Comparison of ENCODE assay signal across 11 mouse cellular contexts in genomic region chr2:25197191-25197590, GRCm38 (mm10). TPM values are rescaled to one million over a fixed set of nuclear protein-coding genes. Genes with fewer than 3 reads are reported as not detected.
DNase-seq lines count a peak whose midpoint lies in the region; ATAC-seq and TF ChIP-seq lines count a peak whose summit lies in the region.
"Had no signal": no experiment of that assay in that cellular context is flagged by ENCODE, and none has a peak within 500 bp of the region (broad histone marks: within the 10 kb centered on the region; RNA-seq: fewer than 3 reads in every experiment).

No protein-coding gene starts in this region.

- H3K27ac ChIP-seq in kidney, embryonic 14.5 days (ENCODE audit: low read depth, low read length): peak overlapping the region; percentile 83
- peak overlapping the region; percentile 96 for H3K27ac ChIP-seq in MEL (ENCODE audit: control insufficient read depth, low read depth, low read length)
- peak overlapping the region; percentile 82 for H3K27ac ChIP-seq in heart, postnatal 0 days (ENCODE audit: low read depth)
- H3K27ac ChIP-seq in lung, embryonic 16.5 days (ENCODE audit: low read length): peak overlapping the region; percentile 87

- no peak for TF ChIP-seq EP300 in MEL (IDR thresholded peaks at IDR 0.05; ENCODE audit: low read depth in 1 of 2, low read length in 2 of 2)
- no peak for TF ChIP-seq EP300 in heart, postnatal 0 days (IDR thresholded peaks at IDR 0.05; ENCODE audit: low read depth)

- H3K4me3 ChIP-seq in kidney, embryonic 14.5 days (ENCODE audit: low read length): no peak overlapping the region
- peak overlapping the region; percentile 51 to 72 for H3K4me3 ChIP-seq in MEL (ENCODE audit: control insufficient read depth in 1 of 2, insufficient read depth in 1 of 2, low read depth in 2 of 2, low read length in 2 of 2)
- no peak overlapping the region for H3K4me3 ChIP-seq in heart, postnatal 0 days (ENCODE audit: low read depth, low read length)
- no peak overlapping the region; the same call in 1 of the 2 replicates for H3K4me3 ChIP-seq in lung, embryonic 16.5 days (ENCODE audit: low read length)

- peaks cover 21% of the 10 kb centered on the region for H3K79me2 ChIP-seq in MEL (ENCODE audit: control insufficient read depth, insufficient read depth, low read length, poor library complexity)

- 26% methylated on average over 2 of the region's 2 CpGs for WGBS in kidney, embryonic 14.5 days
- WGBS in heart, postnatal 0 days: 13% methylated on average over 2 of the region's 2 CpGs
- WGBS in lung, embryonic 16.5 days: 18% methylated on average over 2 of the region's 2 CpGs

- intact Hi-C loops in gastrocnemius, postnatal 14 days (cut with DNase I; ENCODE audit: low total_unique reads): loop anchor here (10.0 kb wide), 1 partner anchor 48 kb away; the partner anchor contains the start of genes AL732309.1, Cysrt1 and Rnf208

- H3K4me2 ChIP-seq in kidney, embryonic 14.5 days (replicated peaks; ENCODE audit: low read depth, low read length): peak overlapping the region; percentile 56
- H3K4me2 ChIP-seq in heart, postnatal 0 days (ENCODE audit: low read depth, low read length): peak overlapping the region; percentile 63; the same call in 1 of the 2 replicates
- H3K4me2 ChIP-seq in lung, embryonic 16.5 days (ENCODE audit: low read depth, low read length): peak overlapping the region; percentile 65

- H3K9me3 ChIP-seq in kidney, embryonic 14.5 days (ENCODE audit: control insufficient read depth, low read length): no peaks in the 10 kb centered on the region
- H3K9me3 ChIP-seq in MEL (replicated peaks; ENCODE audit: insufficient read depth, low read length): no peaks in the 10 kb centered on the region
- H3K9me3 ChIP-seq in heart, postnatal 0 days (replicated peaks; ENCODE audit: control insufficient read depth, low read length): no peaks in the 10 kb centered on the region
- no peaks in the 10 kb centered on the region for H3K9me3 ChIP-seq in lung, embryonic 16.5 days (ENCODE audit: control insufficient read depth, low read length)

- TF ChIP-seq RAD21 in MEL (IDR thresholded peaks at IDR 0.05; ENCODE audit: low read depth, low read length): no peak

- no peak overlapping the region for H3K9ac ChIP-seq in kidney, embryonic 14.5 days (ENCODE audit: low read depth, low read length)
- peak overlapping the region; percentile 84 for H3K9ac ChIP-seq in MEL (ENCODE audit: control insufficient read depth, low read depth, low read length, poor library complexity, severe bottlenecking)
- 0 out of 2 replicates have a peak overlapping the region, but pooled peaks have one; percentile 22 for H3K9ac ChIP-seq in heart, postnatal 0 days (replicated peaks; ENCODE audit: low read depth, low read length)
- H3K9ac ChIP-seq in lung, embryonic 16.5 days (ENCODE audit: low read length): no peak overlapping the region

- TF ChIP-seq CTCF in MEL (IDR thresholded peaks at IDR 0.05 in 2 of 3, conservative IDR thresholded peaks at IDR 0.05 in 1 of 3; ENCODE audit: control insufficient read depth in 1 of 3, insufficient read depth in 1 of 3, low read depth in 2 of 3, low read length in 3 of 3, poor library complexity in 1 of 3, severe bottlenecking in 1 of 3): no peak
- no peak for TF ChIP-seq CTCF in heart, postnatal 0 days (IDR thresholded peaks at IDR 0.05; ENCODE audit: low read depth)

- H3K4me1 ChIP-seq in kidney, embryonic 14.5 days (ENCODE audit: control insufficient read depth, insufficient read depth, low read length): peaks cover 4% of the 10 kb centered on the region; the same call in 1 of the 2 replicates
- H3K4me1 ChIP-seq in MEL (ENCODE audit: control insufficient read depth in 1 of 2, insufficient read depth in 2 of 2, low read length in 2 of 2): peaks cover 6 to 32% of the 10 kb centered on the region in 2 experiments
- no peaks in the 10 kb centered on the region for H3K4me1 ChIP-seq in heart, postnatal 0 days (ENCODE audit: control insufficient read depth, insufficient read depth)
- peaks cover 22% of the 10 kb centered on the region for H3K4me1 ChIP-seq in lung, embryonic 16.5 days (replicated peaks; ENCODE audit: control insufficient read depth, insufficient read depth, low read length)

- peaks cover 39% of the 10 kb centered on the region for H3K36me3 ChIP-seq in kidney, embryonic 14.5 days (ENCODE audit: control insufficient read depth, insufficient read depth, low read length)
- peaks cover 2 to 17% of the 10 kb centered on the region in 2 experiments; a peak in 2 of 4 replicates for H3K36me3 ChIP-seq in MEL (ENCODE audit: control insufficient read depth in 1 of 2, insufficient read depth in 2 of 2, low read length in 2 of 2)
- H3K36me3 ChIP-seq in heart, postnatal 0 days (replicated peaks; ENCODE audit: control insufficient read depth, insufficient read depth, low read length): peaks cover 33% of the 10 kb centered on the region
- peaks cover 19% of the 10 kb centered on the region for H3K36me3 ChIP-seq in lung, embryonic 16.5 days (ENCODE audit: control insufficient read depth, insufficient read depth, low read length)

- ATAC-seq in kidney, embryonic 14.5 days (ENCODE audit: low FRiP score, low TSS enrichment): no peak
- no peak for ATAC-seq in heart, postnatal 0 days (ENCODE audit: insufficient read depth, low read depth)
- ATAC-seq in lung, embryonic 16.5 days (ENCODE audit: low read depth): no peak

- DNase-seq in kidney, adult 9 months: no peak
- DNase-seq in MEL (ENCODE audit: low read depth, low spot score): peak; percentile 48
- no peak for DNase-seq in heart, postnatal 0 days (ENCODE audit: low spot score)
- no peak for DNase-seq in gastrocnemius, postnatal 14 days
- no peak for DNase-seq in gastrocnemius, adult 8-10 months (ENCODE audit: low spot score in 2 of 2)
- no peak for DNase-seq in c-Kit-positive CD71-positive TER-119-positive erythroid progenitor cells, embryonic 14.5 days (ENCODE audit: low spot score)
- DNase-seq: cerebellum, adult 9-10 months had no signal

- no peaks in the 10 kb centered on the region for H3K27me3 ChIP-seq in kidney, embryonic 14.5 days (ENCODE audit: control insufficient read depth, insufficient read depth, low read length)
- no peaks in the 10 kb centered on the region for H3K27me3 ChIP-seq in MEL (ENCODE audit: control insufficient read depth in 1 of 2, insufficient read depth in 2 of 2, low read length in 2 of 2)
- H3K27me3 ChIP-seq in heart, postnatal 0 days (ENCODE audit: control insufficient read depth, insufficient read depth, low read length): peaks cover 5% of the 10 kb centered on the region; the same call in 1 of the 2 replicates
- H3K27me3 ChIP-seq in lung, embryonic 16.5 days (ENCODE audit: control insufficient read depth, insufficient read depth, low read depth, low read length): peaks cover 4% of the 10 kb centered on the region; the same call in 1 of the 2 replicates
- H3K27me3 ChIP-seq: Patski had no signal

- TF ChIP-seq POLR2A in MEL (IDR thresholded peaks at IDR 0.05; ENCODE audit: control insufficient read depth in 1 of 2, insufficient read depth in 1 of 2, low read depth in 1 of 2, low read length in 2 of 2, poor library complexity in 1 of 2): 0 out of 4 replicates have a peak, but pooled peaks of 1 of the 2 experiments have one; percentile 17

RNA-seq across cellular contexts. Expression of gene Tor4a, which starts 0.5 kb away (rescaled TPM):
- 6.8 and 11.3 TPM in 2 replicates for polyA plus RNA-seq in kidney, embryonic 14.5 days (2014; fragmentation: Nextera tagmentation; extraction: Ambion mirVana)
- total RNA-seq in MEL (2012; rRNA removed): 7.6 and 9.1 TPM in 2 replicates
- 10 to 100 TPM in 1 of 2 experiments, not detected in 1; 13.7 TPM for polyA plus RNA-seq in MEL (2012; ENCODE audit: insufficient read depth in 1 of 2, insufficient read length in 2 of 2, low read depth in 1 of 2, low replicate concordance in 2 of 2, missing spikeins in 1 of 2)
- total RNA-seq in heart, postnatal 0 days (2014; rRNA removed; ENCODE audit: low replicate concordance): 4.9 and 8.6 TPM in 2 replicates
- 4.4 and 5.2 TPM in 2 replicates for polyA plus RNA-seq in heart, postnatal 0 days (2015; fragmentation: Nextera tagmentation; extraction: Ambion mirVana)
- 10.0 and 12.5 TPM in 2 replicates for polyA plus RNA-seq in lung, embryonic 16.5 days (2015; fragmentation: Nextera tagmentation; extraction: Ambion mirVana)
- 1 to 10 TPM; 1.9 TPM for total RNA-seq in gastrocnemius, postnatal 14 days (2021)
- under 1 TPM; 0.48 to 0.92 (median 0.76) TPM for total RNA-seq in gastrocnemius, adult 8-10 months (2022)

RNA-seq across cellular contexts. Expression of gene Nelfb, which starts 14.1 kb away (rescaled TPM):
- polyA plus RNA-seq in kidney, embryonic 14.5 days (2014; fragmentation: Nextera tagmentation; extraction: Ambion mirVana): 72.7 and 101 TPM in 2 replicates
- total RNA-seq in MEL (2012; rRNA removed): 62.9 and 63.1 TPM in 2 replicates
- 10 to 100 TPM in 1 of 2 experiments, not detected in 1; 83.5 TPM for polyA plus RNA-seq in MEL (2012; ENCODE audit: insufficient read depth in 1 of 2, insufficient read length in 2 of 2, low read depth in 1 of 2, low replicate concordance in 2 of 2, missing spikeins in 1 of 2)
- 49.0 and 63.7 TPM in 2 replicates for total RNA-seq in heart, postnatal 0 days (2014; rRNA removed; ENCODE audit: low replicate concordance)
- 38.4 and 41.9 TPM in 2 replicates for polyA plus RNA-seq in heart, postnatal 0 days (2015; fragmentation: Nextera tagmentation; extraction: Ambion mirVana)
- polyA plus RNA-seq in lung, embryonic 16.5 days (2015; fragmentation: Nextera tagmentation; extraction: Ambion mirVana): 112 and 113 TPM in 2 replicates
- 10 to 100 TPM; 24.1 to 26.1 TPM for total RNA-seq in gastrocnemius, postnatal 14 days (2021)
- 10 to 100 TPM; 20.8 to 28.3 (median 22.6) TPM for total RNA-seq in gastrocnemius, adult 8-10 months (2022)

RNA-seq across cellular contexts. Expression of gene Nrarp, which starts 16.6 kb away (rescaled TPM):
- 8.7 and 21.0 TPM in 2 replicates for polyA plus RNA-seq in kidney, embryonic 14.5 days (2014; fragmentation: Nextera tagmentation; extraction: Ambion mirVana)
- 6.3 and 6.5 TPM in 2 replicates for total RNA-seq in MEL (2012; rRNA removed)
- 10 to 100 TPM in 1 of 2 experiments, not detected in 1; 12.3 TPM for polyA plus RNA-seq in MEL (2012; ENCODE audit: insufficient read depth in 1 of 2, insufficient read length in 2 of 2, low read depth in 1 of 2, low replicate concordance in 2 of 2, missing spikeins in 1 of 2)
- 34.1 and 38.1 TPM in 2 replicates for total RNA-seq in heart, postnatal 0 days (2014; rRNA removed; ENCODE audit: low replicate concordance)
- 8.8 and 9.6 TPM in 2 replicates for polyA plus RNA-seq in heart, postnatal 0 days (2015; fragmentation: Nextera tagmentation; extraction: Ambion mirVana)
- 9.8 and 10.0 TPM in 2 replicates for polyA plus RNA-seq in lung, embryonic 16.5 days (2015; fragmentation: Nextera tagmentation; extraction: Ambion mirVana)
- 10 to 100 TPM; 11.3 to 13.6 TPM for total RNA-seq in gastrocnemius, postnatal 14 days (2021)
- total RNA-seq in gastrocnemius, adult 8-10 months (2022): 1 to 10 TPM; 3.0 to 7.1 (median 5.9) TPM

RNA-seq across cellular contexts. Expression of gene Stpg3, which starts 17.2 kb away (rescaled TPM):
- 0.49 and 0.54 TPM in 2 replicates for polyA plus RNA-seq in kidney, embryonic 14.5 days (2014; fragmentation: Nextera tagmentation; extraction: Ambion mirVana)
- total RNA-seq in MEL (2012; rRNA removed): not detected in 2 replicates
- polyA plus RNA-seq in MEL (2012; ENCODE audit: insufficient read depth in 1 of 2, insufficient read length in 2 of 2, low read depth in 1 of 2, low replicate concordance in 2 of 2, missing spikeins in 1 of 2): under 1 TPM in 1 of 2 experiments, not detected in 1; 0.07 TPM
- not detected in 2 replicates for total RNA-seq in heart, postnatal 0 days (2014; rRNA removed; ENCODE audit: low replicate concordance)
- not detected in 2 replicates for polyA plus RNA-seq in heart, postnatal 0 days (2015; fragmentation: Nextera tagmentation; extraction: Ambion mirVana)
- 0.15 TPM in 1 of 2 replicates, not detected in the other for polyA plus RNA-seq in lung, embryonic 16.5 days (2015; fragmentation: Nextera tagmentation; extraction: Ambion mirVana)
- not detected for total RNA-seq in gastrocnemius, postnatal 14 days (2021)
- total RNA-seq in gastrocnemius, adult 8-10 months (2022): not detected

RNA-seq across cellular contexts. Expression of gene Fam166a, which starts 21.4 kb away (rescaled TPM):
- polyA plus RNA-seq in kidney, embryonic 14.5 days (2014; fragmentation: Nextera tagmentation; extraction: Ambion mirVana): 0.55 TPM in 1 of 2 replicates, not detected in the other
- 1.1 TPM in 1 of 2 replicates, not detected in the other for total RNA-seq in MEL (2012; rRNA removed)
- 10 to 100 TPM in 1 of 2 experiments, not detected in 1; 15.6 TPM for polyA plus RNA-seq in MEL (2012; ENCODE audit: insufficient read depth in 1 of 2, insufficient read length in 2 of 2, low read depth in 1 of 2, low replicate concordance in 2 of 2, missing spikeins in 1 of 2)
- not detected in 2 replicates for total RNA-seq in heart, postnatal 0 days (2014; rRNA removed; ENCODE audit: low replicate concordance)
- 0.33 TPM in 1 of 2 replicates, not detected in the other for polyA plus RNA-seq in heart, postnatal 0 days (2015; fragmentation: Nextera tagmentation; extraction: Ambion mirVana)
- 0.68 TPM in 1 of 2 replicates, not detected in the other for polyA plus RNA-seq in lung, embryonic 16.5 days (2015; fragmentation: Nextera tagmentation; extraction: Ambion mirVana)
- total RNA-seq in gastrocnemius, postnatal 14 days (2021): not detected
- total RNA-seq in gastrocnemius, adult 8-10 months (2022): not detected
- total RNA-seq: layer of hippocampus, adult 8-10 months had no signal

Comparison
In these comparisons a context has a peak if more than half of its experiments do, and no peak if none do; other contexts are left out.
1. H3K4me3 ChIP-seq: peak in MEL (2 of 2); none in kidney, embryonic 14.5 days (single experiment), heart, postnatal 0 days (single experiment) and lung, embryonic 16.5 days (single experiment).
2. H3K9ac ChIP-seq: peak in MEL (single experiment) and heart, postnatal 0 days (single experiment); none in kidney, embryonic 14.5 days (single experiment) and lung, embryonic 16.5 days (single experiment).
3. Peak in every context shown above with its lines, with median percentiles within 50 percentile points of each other: H3K27ac ChIP-seq and H3K4me2 ChIP-seq.